Mouse (Mus musculus) mesoderm, embryonic 11.5 days (tissue): Measurements from ENCODE around the gene Zdhhc5.
"Not testable (repeated sequence)": the region's sequence is repeated elsewhere in the genome, so short reads cannot be mapped to it uniquely, and the experiment has no call there.

Experiments
- DNase-seq: peaks from one replicate; pipeline ENCODE4 v3.0.0-alpha.2; 2012; ENCODE audit warnings: low read depth, low spot score

Zdhhc5 gene

GRCm38 (mm10) chr2:84734919-84735318, 19.9 kb upstream of the Zdhhc5 start:
- DNase-seq = no peak

GRCm38 (mm10) chr2:84734351-84734864, 19.4 kb upstream of the Zdhhc5 start:
- DNase-seq = peak; percentile 49

DNA sequence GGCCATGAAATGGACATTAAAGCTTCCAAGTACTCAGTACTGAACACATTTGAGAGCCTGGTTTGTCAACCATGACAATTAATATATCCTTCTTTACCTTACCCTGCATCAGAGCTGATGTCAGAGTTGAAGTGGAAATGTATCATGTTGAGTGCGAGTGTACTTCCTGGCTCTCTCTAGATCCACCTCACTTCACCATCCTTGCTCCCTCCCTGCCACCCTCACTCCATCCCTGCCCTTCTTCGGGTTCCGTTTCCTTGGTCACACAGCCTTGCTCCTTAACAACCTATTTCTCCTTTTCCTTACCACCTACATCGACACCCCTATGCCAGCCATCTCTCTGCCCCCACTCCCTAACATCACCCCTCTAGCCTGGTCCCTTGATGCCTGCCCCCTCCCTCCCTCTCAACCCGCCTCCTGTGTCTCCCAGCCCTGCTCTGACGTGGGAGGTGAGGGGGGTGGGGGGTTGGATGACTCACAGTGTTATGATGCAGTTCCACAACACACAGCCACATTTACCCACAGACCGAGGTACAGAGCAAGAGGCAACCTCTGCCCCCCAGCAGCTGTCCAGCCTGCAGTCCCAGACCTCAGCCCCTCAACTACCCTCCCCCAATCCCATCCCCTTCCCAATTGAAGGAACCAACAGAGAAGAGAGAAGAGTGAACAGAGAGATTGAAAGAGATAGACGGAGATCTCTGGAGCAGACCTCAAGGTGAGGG, 18.8 kb upstream of the Zdhhc5 start, which contains the start of gene Ypel4:
Gene Ypel4 (plus strand): TSS at position 480 of the 722 bp plus-strand sequence.
- DNase-seq = peak; percentile 62

GRCm38 (mm10) chr2:84732394-84732793, 17.4 kb upstream of the Zdhhc5 start:
- DNase-seq = no peak

DNA sequence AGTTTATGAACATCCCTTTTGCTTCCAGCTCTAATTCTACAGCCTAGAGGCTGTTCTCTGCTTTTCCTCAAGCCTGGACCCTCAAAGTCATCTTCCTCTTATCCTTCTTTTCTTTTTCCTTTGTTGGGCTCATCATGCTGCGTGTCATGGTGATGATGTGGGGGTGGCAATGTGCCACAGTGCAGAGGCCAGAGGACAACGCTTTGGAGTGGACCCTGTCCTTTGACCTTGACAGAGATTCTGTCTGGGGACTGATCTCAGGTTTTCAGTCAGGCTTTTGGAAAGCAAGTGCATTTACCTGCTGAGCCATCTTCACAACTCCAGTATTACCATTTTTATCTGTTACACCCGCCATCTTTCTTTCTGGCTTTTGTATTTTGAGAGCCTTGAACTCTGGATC, 16.2 kb upstream of the Zdhhc5 start:
- no peak for DNase-seq

DNA sequence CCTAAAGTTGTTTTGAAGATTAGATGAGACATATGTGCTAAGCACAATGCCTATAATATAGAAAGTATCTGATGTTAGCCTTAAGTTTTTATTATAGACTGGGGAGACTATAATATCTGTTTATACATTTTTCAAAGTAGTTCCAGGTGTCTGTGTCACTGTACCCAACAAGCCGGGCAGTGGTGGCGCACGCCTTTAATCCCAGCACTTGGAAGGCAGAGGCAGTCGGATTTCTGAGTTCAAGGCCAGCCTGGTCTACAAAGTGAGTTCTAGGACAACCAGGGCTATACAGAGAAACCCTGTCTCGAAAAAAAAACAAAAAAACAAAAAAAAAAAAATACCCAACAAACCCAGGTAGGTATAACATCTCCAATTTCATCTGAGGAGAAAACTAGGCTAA, 13.2 kb upstream of the Zdhhc5 start:
- DNase-seq = not testable (repeated sequence)

DNA sequence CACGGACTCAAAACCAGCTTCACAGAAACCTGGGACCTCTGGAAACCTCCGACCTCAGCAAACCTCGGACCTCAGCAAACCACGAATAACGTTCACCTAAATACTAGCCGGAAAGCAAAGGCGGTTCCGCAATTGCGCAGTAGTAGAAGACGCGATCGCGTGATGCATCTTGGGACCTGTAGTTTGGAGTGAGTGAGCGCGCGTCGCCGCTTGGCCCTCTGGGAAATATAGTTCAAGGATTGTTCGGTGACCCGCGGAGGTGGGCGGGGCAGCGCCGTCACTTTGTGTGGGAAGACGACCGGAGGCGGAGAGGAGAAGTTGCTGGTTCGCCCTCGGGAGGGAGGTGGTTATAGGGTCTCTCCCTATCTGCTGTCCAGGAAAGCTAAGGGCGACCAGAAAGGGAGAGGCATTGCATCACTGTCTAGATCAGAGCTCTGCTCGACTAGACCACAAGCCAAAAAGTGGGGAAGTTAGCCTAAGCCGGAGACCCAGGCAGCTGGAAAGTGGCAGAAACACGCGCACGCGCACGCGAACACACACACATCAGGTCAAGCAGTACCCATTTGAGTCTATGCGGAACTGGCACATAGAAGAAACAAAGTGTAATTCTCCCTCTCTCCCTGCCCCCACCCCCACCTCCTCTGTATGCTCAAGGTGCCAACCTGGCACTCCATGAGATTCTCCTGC, 12.3 kb upstream of the Zdhhc5 start, which contains the start of gene Clp1:
Gene Clp1 (minus strand): TSS at position 179 of the 687 bp plus-strand sequence.
- peak; percentile 98 for DNase-seq

- no peak for DNase-seq
Observed at GRCm38 (mm10) chr2:84726716-84727115, 11.7 kb upstream of the Zdhhc5 start.

GRCm38 (mm10) chr2:84725770-84726169, 10.8 kb upstream of the Zdhhc5 start:
- no peak for DNase-seq

GRCm38 (mm10) chr2:84723856-84724255, 8.9 kb upstream of the Zdhhc5 start:
- no peak for DNase-seq

- no peak for DNase-seq
Observed at GRCm38 (mm10) chr2:84721182-84721581, 6.2 kb upstream of the Zdhhc5 start.

GRCm38 (mm10) chr2:84720718-84721117, 5.7 kb upstream of the Zdhhc5 start:
- DNase-seq = no peak

GRCm38 (mm10) chr2:84717357-84717756, 2.4 kb upstream of the Zdhhc5 start:
- DNase-seq = no peak

- DNase-seq = no peak
Observed at GRCm38 (mm10) chr2:84716423-84717355, 1.7 kb upstream of the Zdhhc5 start.

DNA sequence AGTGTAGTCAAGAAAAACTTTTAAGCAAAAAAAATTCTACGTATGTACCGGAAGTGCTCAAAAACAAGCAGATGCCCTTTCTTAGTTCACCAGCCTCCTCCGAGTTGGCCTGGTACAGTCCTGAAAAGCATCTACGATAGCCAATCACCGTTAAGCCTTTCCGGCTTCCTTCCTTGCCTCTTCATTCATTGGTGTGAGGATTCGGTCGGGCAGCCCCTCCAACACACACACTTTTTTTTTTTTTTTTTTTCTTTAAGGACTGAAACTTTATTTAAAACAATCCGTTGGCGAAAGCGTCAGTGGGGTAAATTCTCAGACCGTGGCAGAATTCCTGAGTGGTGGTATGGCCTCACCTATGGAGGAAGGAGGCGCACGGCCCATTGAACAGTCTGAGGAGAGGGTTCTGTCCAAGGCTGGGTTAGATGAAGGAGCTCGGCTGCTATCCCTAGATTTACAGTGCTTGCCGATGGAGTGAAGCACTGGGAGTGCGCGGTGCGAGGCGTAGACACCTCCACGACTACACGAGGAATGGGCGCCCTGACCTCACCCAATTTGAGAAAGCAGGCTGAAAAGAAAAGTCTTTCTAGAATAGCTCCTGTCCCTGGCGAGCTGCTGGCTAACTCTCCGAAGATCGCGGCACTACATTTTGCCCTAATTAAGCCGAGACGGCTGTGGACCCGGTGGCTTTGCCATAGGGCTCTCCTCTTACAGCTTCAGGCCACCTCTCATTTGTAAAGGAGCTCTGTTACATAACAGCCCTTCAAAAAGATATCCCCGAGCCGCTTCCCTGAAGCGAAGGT, 782 bp upstream of the Zdhhc5 start:
- DNase-seq = peak; percentile 95

DNA sequence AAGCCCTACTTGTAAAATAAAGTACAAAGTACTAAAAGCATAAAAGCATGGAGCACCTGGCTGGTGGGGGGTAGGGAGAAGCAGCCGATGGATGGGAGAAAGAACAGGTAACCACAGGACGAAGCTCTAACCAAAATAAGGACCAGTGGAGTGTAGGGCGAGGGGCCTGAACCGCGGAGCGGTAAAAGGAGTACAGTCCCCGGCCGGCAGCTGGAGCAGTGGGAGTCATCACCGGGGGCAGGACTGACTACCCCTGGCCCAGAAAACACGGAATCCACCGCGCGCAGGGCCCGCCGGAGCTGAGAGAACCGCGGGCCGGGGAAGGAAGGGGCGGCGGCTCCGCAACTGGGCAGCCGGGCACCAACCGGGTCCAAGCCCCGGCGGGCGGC, 564 bp downstream of the Zdhhc5 start:
- no peak for DNase-seq

- no peak for DNase-seq
Observed at GRCm38 (mm10) chr2:84711898-84712297, 3.1 kb downstream of the Zdhhc5 start.

- no peak for DNase-seq
Observed at GRCm38 (mm10) chr2:84707523-84707922, 7.5 kb downstream of the Zdhhc5 start.

DNA sequence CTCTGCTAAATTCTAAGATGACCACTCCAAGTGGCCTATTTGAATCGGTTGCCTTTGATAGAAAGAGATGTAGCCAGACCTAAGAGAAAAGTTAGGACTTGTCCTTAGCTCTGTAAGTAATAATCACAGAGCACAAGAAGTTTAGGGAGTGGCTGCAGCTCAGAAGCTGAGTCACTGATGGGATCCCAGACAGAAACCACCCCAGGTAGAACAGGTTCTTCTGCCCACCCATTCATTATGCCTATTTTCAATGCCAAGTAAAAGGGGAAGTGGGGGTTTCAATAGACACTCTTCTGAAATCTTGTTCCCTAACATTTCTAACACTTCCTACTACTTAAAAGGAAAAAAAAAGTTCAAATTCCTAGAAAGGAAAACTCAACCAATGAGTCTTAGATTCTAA, 9.7 kb downstream of the Zdhhc5 start:
- DNase-seq = no peak

DNA sequence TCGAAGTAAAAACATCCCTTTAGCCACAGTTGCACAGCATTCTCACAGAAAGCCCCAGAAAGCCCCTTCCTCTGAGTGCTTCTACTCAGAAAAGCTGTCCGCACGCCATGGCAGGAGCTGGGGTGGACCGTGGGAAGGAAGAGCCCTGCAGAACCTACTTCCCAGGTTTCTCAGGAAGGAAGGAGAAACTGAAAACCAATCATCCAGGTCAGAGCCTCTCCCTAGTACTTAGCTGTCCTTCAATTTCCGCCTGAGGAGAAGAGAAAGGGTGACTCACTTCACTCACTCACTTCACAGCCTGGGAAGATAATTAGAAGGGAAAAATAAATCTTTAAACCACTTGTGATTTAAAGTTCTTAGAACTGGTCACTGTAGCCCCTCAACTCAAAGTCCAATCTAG, 10.7 kb downstream of the Zdhhc5 start:
- DNase-seq = no peak

DNA sequence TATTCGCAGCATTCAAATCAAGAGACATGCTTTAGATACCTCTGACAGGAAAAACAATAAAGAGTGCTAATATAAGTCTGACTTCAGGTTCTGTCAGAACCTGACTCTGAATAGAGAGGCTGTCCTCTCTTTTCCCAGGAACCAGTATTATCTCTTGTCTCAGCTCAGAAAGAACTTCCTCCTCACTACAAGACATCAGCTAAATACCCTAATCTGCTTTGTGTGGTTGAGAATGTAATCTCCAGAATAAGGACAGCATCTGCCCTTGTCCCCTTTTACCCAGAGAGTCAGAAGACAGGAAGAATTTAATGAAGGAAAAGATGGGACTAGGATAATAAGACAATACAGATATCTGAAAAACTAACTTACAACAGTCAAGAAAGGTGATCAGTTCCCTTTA, 11.5 kb downstream of the Zdhhc5 start:
- DNase-seq = no peak
